Mouse (Mus musculus): ENCODE measurements at regions not wholly inside any gene's neighbourhood (a gene's known extent, or its start where the extent isn't known, plus 50 kb on each side); places are given as distances from the start of the nearest gene placed in this dataset.

DNA sequence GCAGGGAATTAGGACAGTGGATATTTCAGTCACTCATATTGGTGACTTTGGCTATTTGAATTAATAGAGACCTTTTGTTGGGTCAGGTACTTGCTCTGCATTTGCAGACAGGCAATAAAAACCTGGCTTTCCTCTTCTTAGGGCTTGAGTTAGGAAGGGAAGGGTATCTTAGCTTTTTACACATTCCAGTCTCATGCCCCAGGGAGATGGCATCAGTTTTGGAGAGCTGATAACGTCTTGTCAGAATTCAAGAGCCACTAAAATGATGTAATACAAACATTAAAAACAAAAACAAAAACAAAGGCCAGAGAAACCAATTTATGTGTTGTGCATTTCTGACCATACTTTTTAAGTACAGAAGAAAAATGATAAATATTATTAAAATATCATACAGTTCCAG, 214.3 kb downstream of the Ktn1 start:
- DNase-seq, result no peak

DNA sequence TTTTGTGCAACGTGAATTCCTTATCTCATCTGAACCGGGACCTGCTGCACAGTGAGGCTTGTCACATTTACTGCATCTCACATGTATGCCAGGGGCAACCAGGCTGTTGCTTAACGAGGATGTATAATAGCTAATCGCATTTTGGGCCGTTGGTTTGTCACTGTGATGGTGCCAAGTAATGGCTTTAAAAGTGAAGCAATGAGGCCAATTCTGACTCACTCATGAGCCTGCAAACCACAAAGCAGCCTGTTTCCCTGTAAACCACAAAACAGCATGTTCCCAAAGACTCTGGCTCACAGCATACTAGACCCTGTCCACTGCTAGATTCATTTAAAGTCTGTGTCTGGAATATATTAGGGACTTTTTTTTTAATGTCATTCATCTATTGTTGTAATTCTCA, 214.8 kb downstream of the Ktn1 start:
- DNase-seq, result peak; percentile 3

GRCm38 (mm10) chr14:47863701-47864100, 215.5 kb downstream of the Ktn1 start:
- DNase-seq, result no peak

GRCm38 (mm10) chr14:47867017-47867416, 218.8 kb downstream of the Ktn1 start:
- no peak for DNase-seq

DNA sequence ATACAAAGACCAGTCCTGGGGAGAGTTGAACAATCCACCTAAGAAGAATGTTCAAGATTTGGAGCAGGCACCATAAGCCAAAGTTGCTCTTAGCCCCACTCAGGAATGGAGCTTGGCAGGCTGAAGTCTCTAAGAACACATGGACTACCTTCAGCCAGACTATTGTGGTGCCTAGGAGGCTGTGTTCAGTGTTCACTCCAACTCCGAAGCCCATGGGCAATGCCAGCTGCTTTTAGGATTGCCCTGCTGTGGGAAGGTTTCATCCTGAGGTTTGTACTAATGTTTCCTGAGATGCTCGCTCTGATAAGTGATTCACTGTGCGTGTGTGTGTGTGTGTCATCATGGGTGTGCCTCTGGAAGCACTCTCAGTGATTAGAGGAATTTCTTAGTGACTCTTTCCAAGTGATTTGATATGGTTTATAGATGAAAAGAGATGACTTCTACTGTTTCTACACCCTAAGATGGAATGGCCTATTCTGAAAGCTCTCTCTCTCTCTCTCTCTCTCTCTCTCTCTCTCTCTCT, 220.1 kb downstream of the Ktn1 start:
- DNase-seq, result no peak

DNA sequence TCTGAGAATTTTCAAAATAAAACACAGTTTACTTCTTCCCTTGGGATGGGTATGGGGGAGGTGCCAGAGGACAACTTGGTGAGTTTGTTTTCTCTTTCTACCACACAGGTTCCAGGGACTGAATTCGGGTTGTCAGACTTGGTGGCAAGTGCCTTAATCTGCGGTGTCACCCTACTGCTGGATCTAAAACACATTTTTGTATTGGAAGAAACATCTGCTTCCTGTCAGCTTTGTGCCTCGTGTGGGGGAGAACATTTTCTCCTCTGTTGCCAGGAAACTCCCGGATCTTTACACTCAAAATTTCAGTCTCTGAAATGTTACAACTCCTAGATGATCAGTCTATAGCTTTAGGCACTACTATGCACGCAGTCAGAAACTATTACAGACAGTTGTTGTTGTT, 228.3 kb downstream of the Ktn1 start:
- no peak for DNase-seq

- DNase-seq, result no peak
Observed at GRCm38 (mm10) chr14:47877167-47877566, 228.9 kb downstream of the Ktn1 start.

DNA sequence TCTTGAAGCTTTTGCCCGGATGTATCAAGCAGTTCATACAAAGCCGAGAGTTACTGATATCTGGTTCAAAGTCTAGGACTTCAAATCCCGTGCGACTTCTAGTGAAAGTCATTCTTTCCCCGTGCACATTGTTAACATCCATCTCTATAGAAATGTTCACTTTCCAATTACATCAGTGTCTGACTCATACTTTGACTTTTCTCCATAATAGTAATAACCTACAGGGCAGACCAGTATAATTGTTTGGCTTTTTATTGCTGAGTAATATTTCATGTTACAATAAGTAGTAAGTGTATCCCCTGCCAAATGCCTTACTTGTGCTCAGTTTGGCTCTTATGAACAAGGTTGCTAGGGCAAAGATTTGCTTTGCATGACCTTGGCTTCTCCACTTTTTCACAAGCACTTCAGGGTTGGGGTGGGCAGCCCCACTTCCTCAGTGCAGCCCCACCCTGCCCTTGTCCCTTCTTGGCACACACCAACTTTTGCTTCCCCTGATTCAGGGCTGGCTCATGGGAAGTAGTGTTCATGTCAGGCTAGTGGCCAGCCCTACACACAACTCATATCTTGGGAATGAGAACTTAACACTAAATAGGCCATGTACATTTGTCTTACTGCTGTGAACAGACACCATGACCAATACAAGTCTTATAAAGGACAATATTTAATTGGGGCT, 229.7 kb downstream of the Ktn1 start:
- DNase-seq, result no peak

GRCm38 (mm10) chr14:47885326-47885725, 235.3 kb upstream of the Peli2 start:
- no peak for DNase-seq

- DNase-seq, result no peak
Observed at GRCm38 (mm10) chr14:47890251-47891198, 230.1 kb upstream of the Peli2 start.

- no peak for DNase-seq
Observed at GRCm38 (mm10) chr14:47896581-47896980, 224.0 kb upstream of the Peli2 start.

DNA sequence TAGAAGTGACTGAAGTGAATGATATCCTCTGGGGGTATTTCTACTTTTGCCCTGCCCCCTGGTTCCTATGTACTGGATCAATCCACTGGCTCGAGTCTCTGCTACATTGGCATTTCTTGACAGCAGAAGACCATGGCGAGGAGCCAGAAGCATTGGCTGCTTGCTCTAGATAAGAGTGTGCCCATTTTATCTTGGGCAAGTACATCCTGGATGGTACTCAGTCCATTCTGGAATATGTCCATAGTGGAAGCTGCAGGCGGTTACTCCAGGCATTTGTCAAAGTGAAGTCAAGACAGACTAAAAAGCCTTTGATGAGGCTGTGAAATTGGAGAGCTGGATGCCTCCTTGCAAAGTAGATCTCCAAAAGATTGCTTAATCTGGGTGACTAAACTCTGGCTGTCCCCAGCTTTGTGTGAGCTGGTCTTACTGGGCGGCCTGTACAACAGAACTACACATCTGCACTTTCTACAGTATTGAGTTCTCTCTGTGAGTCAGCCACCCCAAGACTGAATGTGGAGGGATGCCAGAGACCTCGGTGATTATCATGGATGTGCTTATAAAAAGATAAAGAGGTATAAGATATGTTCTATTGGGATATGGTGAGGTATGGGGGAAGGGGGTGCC, 222.6 kb upstream of the Peli2 start:
- DNase-seq, result no peak

- no peak for DNase-seq
Observed at GRCm38 (mm10) chr14:47898605-47899004, 222.0 kb upstream of the Peli2 start.

GRCm38 (mm10) chr14:47905334-47905733, 215.3 kb upstream of the Peli2 start:
- no peak for DNase-seq

DNA sequence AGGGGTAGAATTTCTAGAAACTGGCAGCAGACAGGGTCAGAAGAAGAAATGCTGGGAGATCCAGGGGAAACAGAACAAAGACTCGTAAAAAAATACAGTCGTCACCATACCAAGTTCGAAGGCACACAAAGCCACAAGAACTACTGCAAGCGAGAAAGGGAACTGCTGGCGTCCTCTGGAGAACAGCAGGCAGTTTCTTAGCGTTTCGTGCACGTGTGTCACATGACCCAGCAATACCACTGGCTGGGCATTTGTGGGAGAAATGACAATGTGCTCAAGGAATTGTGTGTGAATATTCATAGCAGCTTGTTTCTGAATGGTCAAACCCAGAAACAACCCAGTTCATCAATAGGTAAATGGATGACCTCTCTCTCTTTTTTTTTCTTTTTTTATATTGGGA, 211.5 kb upstream of the Peli2 start:
- DNase-seq, result no peak

- no peak for DNase-seq
Observed at GRCm38 (mm10) chr14:47910741-47911295, 209.8 kb upstream of the Peli2 start.

GRCm38 (mm10) chr14:47911546-47912545, 208.8 kb upstream of the Peli2 start:
- peak; percentile 58 for DNase-seq

- no peak for DNase-seq
Observed at GRCm38 (mm10) chr14:47915621-47916020, 205.0 kb upstream of the Peli2 start.

DNA sequence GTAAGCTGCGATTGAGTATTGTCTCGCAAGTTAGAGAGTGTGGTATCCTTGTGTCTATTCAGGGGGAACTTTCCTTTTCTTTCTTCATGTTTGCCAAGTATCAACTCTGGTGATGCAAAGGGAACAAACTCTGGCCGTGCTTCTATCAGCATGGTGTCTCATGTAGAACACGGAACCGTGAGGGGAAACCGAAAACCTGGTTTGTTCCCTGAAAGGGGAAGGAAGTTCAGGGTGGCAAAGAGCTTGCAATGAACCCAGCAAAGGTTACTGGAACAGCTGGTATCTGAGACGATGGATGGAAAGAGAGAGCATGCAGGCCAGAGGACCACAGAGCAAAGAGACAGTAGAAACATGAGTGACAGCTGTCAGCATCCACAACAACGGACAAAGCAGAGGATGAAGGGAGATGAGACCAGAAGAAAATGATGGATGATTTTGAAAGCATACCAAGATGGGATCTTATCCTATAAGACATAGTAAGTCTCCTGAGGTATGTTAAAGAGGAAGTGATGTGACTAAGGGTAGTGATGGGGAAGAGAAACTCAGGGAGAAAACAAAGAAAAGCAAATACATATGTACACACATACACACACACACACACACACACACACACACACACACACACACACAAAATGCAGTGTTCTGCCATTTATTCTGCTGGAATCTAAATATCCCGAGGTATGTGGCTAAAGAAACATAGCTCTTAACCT, 199.8 kb upstream of the Peli2 start:
- DNase-seq, result no peak

- DNase-seq, result no peak
Observed at GRCm38 (mm10) chr14:47921811-47922277, 198.8 kb upstream of the Peli2 start.

GRCm38 (mm10) chr14:47926416-47926815, 194.2 kb upstream of the Peli2 start:
- DNase-seq, result no peak

All from right cerebral cortex, adult 18-20 months (tissue).